Mouse (Mus musculus): ENCODE measurements around the gene Mal.
"Not testable (repeated sequence)": the region's sequence is repeated elsewhere in the genome, so short reads cannot be mapped to it uniquely, and the experiment has no call there.

GRCm38 (mm10) chr2:127603383-127603782 is 53.1 kb downstream of the Mal start:
- TF ChIP-seq CHD2 (IDR thresholded peaks at IDR 0.05; ENCODE audit: low read depth, low read length); ZNF384 (IDR thresholded peaks at IDR 0.05; ENCODE audit: low read depth, low read length); HCFC1 (IDR thresholded peaks at IDR 0.05; ENCODE audit: borderline replicate concordance, insufficient read depth, low read length): not testable (repeated sequence)

Measured in ES-E14 (cell line).